Mouse (Mus musculus) lung, postnatal 0 days (tissue): ENCODE results near the gene Tmem164. TPM values are rescaled to one million over a fixed set of nuclear protein-coding genes. Genes with fewer than 3 reads are reported as not detected.
A peak's percentile ranks its signal among the peaks of the same experiment; 100 is the strongest.

Experiments used
- ATAC-seq: fragments of 200-750 bp; cut with Nextera tagmentation; 2 replicates; pipeline ENCODE4 v1.8.0; 2017; ENCODE audit warnings: moderate library complexity
- DNase-seq: peaks from one replicate; pipeline ENCODE4 v3.0.0-alpha.2; 2016; ENCODE audit warnings: low spot score
- H3K27ac ChIP-seq: fragments of 300-500 bp; sonication (generic); 2 replicates; pipeline ENCODE4 v1.5.1; 2014; ENCODE audit warnings: antibody characterized with exemption, mild to moderate bottlenecking, low read length, mixed read lengths
- H3K27me3 ChIP-seq: fragments of 300-500 bp; sonication (generic); replicated peaks from 2 replicates; pipeline ENCODE4 v1.6.1; 2014; ENCODE audit warnings: low read length, mixed read lengths; ENCODE audit not compliant: insufficient read depth
- H3K36me3 ChIP-seq: fragments of 300-500 bp; sonication (generic); 2 replicates; pipeline ENCODE4 v1.6.1; 2014; ENCODE audit warnings: low read length, mixed read lengths; ENCODE audit not compliant: insufficient read depth
- H3K4me1 ChIP-seq: fragments of 300-500 bp; sonication (generic); 2 replicates; pipeline ENCODE4 v1.6.1; 2014; ENCODE audit warnings: antibody characterized with exemption, low read depth, low read length, mixed read lengths; ENCODE audit not compliant: insufficient read depth
- H3K4me2 ChIP-seq: fragments of 300-500 bp; sonication (generic); replicated peaks from 2 replicates; pipeline ENCODE4 v1.6.1; 2014; ENCODE audit warnings: low read depth, mild to moderate bottlenecking, low read length, moderate library complexity, mixed read lengths
- H3K4me3 ChIP-seq: fragments of 300-500 bp; sonication (generic); 2 replicates; pipeline ENCODE4 v1.5.1; 2014; ENCODE audit warnings: low read depth, low read length
- H3K9ac ChIP-seq: fragments of 300-500 bp; sonication (generic); replicated peaks from 2 replicates; pipeline ENCODE4 v1.6.1; 2014; ENCODE audit warnings: low read depth, mild to moderate bottlenecking
- H3K9me3 ChIP-seq: fragments of 300-500 bp; sonication (generic); 2 replicates; pipeline ENCODE4 v1.6.1; 2016; ENCODE audit warnings: low read length, mixed read lengths
- CTCF ChIP-seq: IDR thresholded peaks from 2 replicates; pipeline ENCODE4 v1.5.1; 2016; ENCODE audit warnings: antibody characterized with exemption, mild to moderate bottlenecking
- EP300 ChIP-seq: IDR thresholded peaks from 2 replicates; pipeline ENCODE4 v1.6.1; 2016; ENCODE audit warnings: antibody characterized with exemption, mild to moderate bottlenecking, control low read depth
- WGBS: fragments of 180-500 bp; shearing (Covaris S2); extraction: QIAGEN DNeasy Blood & Tissue Kit; methylation state at CpG from one replicate; pipeline ENCODE4 v1.1.7; 2014; 5-methylcytosine and 5-hydroxymethylcytosine counted together
- microRNA counts: library from miRNA; unstranded; fragments of <30 nt; microRNA quantifications from one replicate; lab custom pipeline; 2015
- microRNA-seq: library from miRNA; unstranded; fragments of <30 nt; microRNA quantifications from one replicate; pipeline ENCODE4, GENCODE M21; 2016
- polyA plus RNA-seq: library from polyadenylated mRNA; unstranded; fragments of >200 nt; fragmentation: Nextera tagmentation; extraction: Ambion mirVana; gene quantifications from 2 replicates; pipeline ENCODE4 v1.2.1, GENCODE M21; 2015

The Tmem164 gene
- polyA plus RNA-seq, 1 experiment from 2014 or later: 47.4 TPM

GRCm38 (mm10) chrX:142848032-142848431 is 166.8 kb downstream of the Tmem164 start:
- no peak overlapping the region for H3K4me2 ChIP-seq
- DNase-seq: no peak
- H3K4me1 ChIP-seq: no peaks in the 10 kb centered on the region
- no peak overlapping the region for H3K4me3 ChIP-seq
- H3K27me3 ChIP-seq: no peaks in the 10 kb centered on the region
- H3K36me3 ChIP-seq: no peaks in the 10 kb centered on the region
- no peak for TF ChIP-seq CTCF
- no peak for TF ChIP-seq EP300
- no peak for ATAC-seq
- WGBS: 83% methylated on average over 9 of the region's 9 CpGs
- H3K9ac ChIP-seq: no peak overlapping the region
- no peak overlapping the region for H3K27ac ChIP-seq
- H3K9me3 ChIP-seq: no peaks in the 10 kb centered on the region

GRCm38 (mm10) chrX:142869844-142870243 is 188.6 kb downstream of the Tmem164 start:
- Histone ChIP-seq H3K4me2 (no peak overlapping the region), H3K27me3 (no peaks in the 10 kb centered on the region), H3K9ac (no peak overlapping the region), H3K9me3 (no peaks in the 10 kb centered on the region), H3K4me3 (no peak overlapping the region), H3K27ac (no peak overlapping the region), H3K4me1 (no peaks in the 10 kb centered on the region), H3K36me3 (no peaks in the 10 kb centered on the region)
- TF ChIP-seq CTCF (no peak), EP300 (no peak)
- no peak for ATAC-seq
- 75% methylated on average over 2 of the region's 2 CpGs for WGBS
- DNase-seq: no peak

- WGBS: 81% methylated on average over 5 of the region's 5 CpGs
- no peak for DNase-seq
Observed at GRCm38 (mm10) chrX:142882255-142882654, 201.0 kb downstream of the Tmem164 start.

GRCm38 (mm10) chrX:142883593-142883992 is 202.4 kb downstream of the Tmem164 start:
- no peak overlapping the region for H3K4me3 ChIP-seq
- 83% methylated on average over 4 of the region's 4 CpGs for WGBS
- no peaks in the 10 kb centered on the region for H3K9me3 ChIP-seq
- H3K9ac ChIP-seq: no peak overlapping the region
- no peak for TF ChIP-seq EP300
- TF ChIP-seq CTCF: no peak
- no peak overlapping the region for H3K4me2 ChIP-seq
- ATAC-seq: no peak
- H3K27me3 ChIP-seq: no peaks in the 10 kb centered on the region
- no peaks in the 10 kb centered on the region for H3K36me3 ChIP-seq
- H3K27ac ChIP-seq: no peak overlapping the region
- H3K4me1 ChIP-seq: no peaks in the 10 kb centered on the region
- no peak for DNase-seq

More at GRCm38 (mm10) chrX:142882255-142882654, 201.0 kb downstream of the Tmem164 start:
- Histone ChIP-seq H3K4me1 (no peaks in the 10 kb centered on the region), H3K27ac (no peak overlapping the region), H3K9me3 (no peaks in the 10 kb centered on the region), H3K27me3 (no peaks in the 10 kb centered on the region), H3K9ac (no peak overlapping the region), H3K4me2 (no peak overlapping the region), H3K4me3 (no peak overlapping the region), H3K36me3 (no peaks in the 10 kb centered on the region)
- no peak for TF ChIP-seq EP300
- no peak for TF ChIP-seq CTCF
- ATAC-seq: no peak

GRCm38 (mm10) chrX:142885962-142886361 is 204.8 kb downstream of the Tmem164 start:
- TF ChIP-seq CTCF (no peak), EP300 (no peak)
- H3K4me1 ChIP-seq: no peaks in the 10 kb centered on the region
- no peaks in the 10 kb centered on the region for H3K36me3 ChIP-seq
- DNase-seq (no peak), ATAC-seq (no peak)
- H3K4me3 ChIP-seq: no peak overlapping the region
- no peak overlapping the region for H3K9ac ChIP-seq
- WGBS: 81% methylated on average over 7 of the region's 7 CpGs
- H3K27ac ChIP-seq: no peak overlapping the region
- no peaks in the 10 kb centered on the region for H3K9me3 ChIP-seq
- no peak overlapping the region for H3K4me2 ChIP-seq
- H3K27me3 ChIP-seq: no peaks in the 10 kb centered on the region

MicroRNA genes within 50 kb of the gene (microRNA counts, 519-probe panel; counts per million panel counts)
- 4,702 counts per million, percentile 53 among the panel's probes with 10 or more counts for microRNA mmu-miR-652 (lab: Ali Mortazavi, UCI)

Small RNA genes lying within 50 kb of the gene (microRNA-seq; reads per million reads assigned to microRNA genes)
- 6,185 reads per million, percentile 92 among the genes with 10 or more reads in this experiment for gene Mir652
